Mouse (Mus musculus): Measurements from ENCODE around the gene Map3k12.

GRCm38 (mm10) chr15:102513004-102513403 is 3.9 kb downstream of the Map3k12 start:
- no peak for TF ChIP-seq CTCF (IDR thresholded peaks at IDR 0.05; ENCODE audit: insufficient read depth, low read length)
- no peak for TF ChIP-seq POLR2A (IDR thresholded peaks at IDR 0.05; ENCODE audit: borderline replicate concordance, extremely low read depth, low read depth, low read length)

Measured in lung, adult 2 months (tissue).